Mouse (Mus musculus): ENCODE measurements around the gene Zfpm1. TPM values are rescaled to one million over a fixed set of nuclear protein-coding genes. Genes with fewer than 3 reads are reported as not detected.

The Zfpm1 gene
- total RNA-seq, 1 experiment from 2014 or later: 23.6 TPM

GRCm38 (mm10) chr8:122325196-122325595, 43.3 kb downstream of the Zfpm1 start:
- DNase-seq: no peak

- no peak for DNase-seq
These were observed 44.2 kb downstream of the Zfpm1 start for GRCm38 (mm10) chr8:122326114-122326542.

GRCm38 (mm10) chr8:122329072-122329471, 47.1 kb downstream of the Zfpm1 start:
- DNase-seq: no peak

- no peak for DNase-seq
These were observed 47.8 kb downstream of the Zfpm1 start for GRCm38 (mm10) chr8:122329553-122330239.

- DNase-seq: no peak
These were observed 48.6 kb downstream of the Zfpm1 start for GRCm38 (mm10) chr8:122330446-122331133.

GRCm38 (mm10) chr8:122331134-122331523, 49.2 kb downstream of the Zfpm1 start:
- DNase-seq: peak; percentile 73

GRCm38 (mm10) chr8:122332753-122333506, 51.0 kb downstream of the Zfpm1 start:
- peak; percentile 88 for DNase-seq

- no peak for DNase-seq
These were observed 51.6 kb downstream of the Zfpm1 start for GRCm38 (mm10) chr8:122333531-122333930.

GRCm38 (mm10) chr8:122334791-122335490, 53.0 kb downstream of the Zfpm1 start:
- no peak for DNase-seq

GRCm38 (mm10) chr8:122335638-122336250, 53.8 kb downstream of the Zfpm1 start:
- peak; percentile 19 for DNase-seq

- peak; percentile 74 for DNase-seq
These were observed 54.4 kb downstream of the Zfpm1 start for GRCm38 (mm10) chr8:122336251-122336910.

- DNase-seq: no peak
These were observed 56.9 kb downstream of the Zfpm1 start for GRCm38 (mm10) chr8:122338852-122339251.

- no peak for DNase-seq
These were observed 58.8 kb downstream of the Zfpm1 start for GRCm38 (mm10) chr8:122340761-122341160.

- DNase-seq: no peak
These were observed 59.8 kb downstream of the Zfpm1 start for GRCm38 (mm10) chr8:122341790-122342189.

GRCm38 (mm10) chr8:122342362-122342761, 60.4 kb downstream of the Zfpm1 start:
- no peak for DNase-seq

- DNase-seq: peak; percentile 34
These were observed 60.9 kb downstream of the Zfpm1 start for GRCm38 (mm10) chr8:122342806-122343209.

GRCm38 (mm10) chr8:122343341-122343740, 61.4 kb downstream of the Zfpm1 start:
- no peak for DNase-seq

GRCm38 (mm10) chr8:122343758-122344157, 61.8 kb downstream of the Zfpm1 start:
- DNase-seq: peak; percentile 45

- DNase-seq: no peak
These were observed 62.3 kb downstream of the Zfpm1 start for GRCm38 (mm10) chr8:122344219-122344618.

GRCm38 (mm10) chr8:122345181-122346095, 63.5 kb downstream of the Zfpm1 start:
- no peak for DNase-seq

Data from adrenal gland, postnatal 14 days (tissue).